Mouse (Mus musculus): ENCODE measurements around the gene Zbtb39. TPM values are rescaled to one million over a fixed set of nuclear protein-coding genes. Genes with fewer than 3 reads are reported as not detected.

Gene Zbtb39
- total and polyA plus RNA-seq, 3 experiments: 3.6 to 17.2 (median 4.0) TPM

Other genes with a start within 250 kb of the Zbtb39 start
- gene Stac3, start 237.9 kb upstream of the Zbtb39 start, total RNA-seq (2014; fragmentation: Nextera tagmentation): 1.2 TPM in 1 of 2 replicates, not detected in the other
- 0.60 and 0.93 TPM in 2 replicates for gene Stac3, start 237.9 kb upstream of the Zbtb39 start, total RNA-seq (2017)
- 0.07 and 0.17 TPM in 2 replicates for gene Stac3, start 237.9 kb upstream of the Zbtb39 start, polyA plus RNA-seq (2012)
- gene Ndufa4l2, start 224.6 kb upstream of the Zbtb39 start, total RNA-seq (2014; fragmentation: Nextera tagmentation): 976 and 1,076 TPM in 2 replicates
- gene Ndufa4l2, start 224.6 kb upstream of the Zbtb39 start, total RNA-seq (2017): 238 and 262 TPM in 2 replicates
- gene Ndufa4l2, start 224.6 kb upstream of the Zbtb39 start, polyA plus RNA-seq (2012): 1,245 and 1,719 TPM in 2 replicates
- 338 and 343 TPM in 2 replicates for gene Shmt2, start 217.1 kb upstream of the Zbtb39 start, total RNA-seq (2014; fragmentation: Nextera tagmentation)
- gene Shmt2, start 217.1 kb upstream of the Zbtb39 start, total RNA-seq (2017): 238 and 271 TPM in 2 replicates
- 622 and 702 TPM in 2 replicates for gene Shmt2, start 217.1 kb upstream of the Zbtb39 start, polyA plus RNA-seq (2012)
- gene Nxph4, start 205.0 kb upstream of the Zbtb39 start, total RNA-seq (2014; fragmentation: Nextera tagmentation): not detected in 2 replicates
- 0.06 and 0.11 TPM in 2 replicates for gene Nxph4, start 205.0 kb upstream of the Zbtb39 start, total RNA-seq (2017)
- gene Nxph4, start 205.0 kb upstream of the Zbtb39 start, polyA plus RNA-seq (2012): 0.22 and 0.40 TPM in 2 replicates
- 0.30 TPM in 1 of 2 replicates, not detected in the other for gene Lrp1, start 118.4 kb upstream of the Zbtb39 start, total RNA-seq (2014; fragmentation: Nextera tagmentation)
- 0.06 and 0.27 TPM in 2 replicates for gene Lrp1, start 118.4 kb upstream of the Zbtb39 start, total RNA-seq (2017)
- 0.67 and 0.86 TPM in 2 replicates for gene Lrp1, start 118.4 kb upstream of the Zbtb39 start, polyA plus RNA-seq (2012)
- gene Stat6, start 96.6 kb upstream of the Zbtb39 start, total RNA-seq (2014; fragmentation: Nextera tagmentation): 44.0 and 55.0 TPM in 2 replicates
- gene Stat6, start 96.6 kb upstream of the Zbtb39 start, total RNA-seq (2017): 84.0 and 90.5 TPM in 2 replicates
- 65.5 and 69.5 TPM in 2 replicates for gene Stat6, start 96.6 kb upstream of the Zbtb39 start, polyA plus RNA-seq (2012)
- 41.9 and 57.6 TPM in 2 replicates for gene Nemp1, start 72.6 kb upstream of the Zbtb39 start, total RNA-seq (2014; fragmentation: Nextera tagmentation)
- 36.2 and 40.4 TPM in 2 replicates for gene Nemp1, start 72.6 kb upstream of the Zbtb39 start, total RNA-seq (2017)
- gene Nemp1, start 72.6 kb upstream of the Zbtb39 start, polyA plus RNA-seq (2012): 5.5 and 5.6 TPM in 2 replicates
- 28.6 and 31.6 TPM in 2 replicates for gene Nab2, start 71.0 kb upstream of the Zbtb39 start, total RNA-seq (2014; fragmentation: Nextera tagmentation)
- gene Nab2, start 71.0 kb upstream of the Zbtb39 start, total RNA-seq (2017): 41.0 and 41.8 TPM in 2 replicates
- 92.3 and 106 TPM in 2 replicates for gene Nab2, start 71.0 kb upstream of the Zbtb39 start, polyA plus RNA-seq (2012)
- gene Myo1a, start 34.4 kb upstream of the Zbtb39 start, total RNA-seq (2014; fragmentation: Nextera tagmentation): 0.23 and 3.1 TPM in 2 replicates
- gene Myo1a, start 34.4 kb upstream of the Zbtb39 start, total RNA-seq (2017): 0.16 and 0.23 TPM in 2 replicates
- gene Myo1a, start 34.4 kb upstream of the Zbtb39 start, polyA plus RNA-seq (2012): 0.09 TPM in 1 of 2 replicates, not detected in the other
- not detected in 2 replicates for gene Tac2, start 15.1 kb upstream of the Zbtb39 start, total RNA-seq (2014; fragmentation: Nextera tagmentation)
- gene Tac2, start 15.1 kb upstream of the Zbtb39 start, total RNA-seq (2017): not detected in 2 replicates
- not detected in 2 replicates for gene Tac2, start 15.1 kb upstream of the Zbtb39 start, polyA plus RNA-seq (2012)
- not detected in 2 replicates for gene Gpr182, start 12.2 kb downstream of the Zbtb39 start, total RNA-seq (2014; fragmentation: Nextera tagmentation)
- gene Gpr182, start 12.2 kb downstream of the Zbtb39 start, total RNA-seq (2017): 0.17 TPM in 1 of 2 replicates, not detected in the other
- not detected in 2 replicates for gene Gpr182, start 12.2 kb downstream of the Zbtb39 start, polyA plus RNA-seq (2012)
- 0.30 TPM in 1 of 2 replicates, not detected in the other for gene Rdh1, start 20.2 kb downstream of the Zbtb39 start, total RNA-seq (2014; fragmentation: Nextera tagmentation)
- gene Rdh1, start 20.2 kb downstream of the Zbtb39 start, total RNA-seq (2017): 0.05 and 0.06 TPM in 2 replicates
- gene Rdh1, start 20.2 kb downstream of the Zbtb39 start, polyA plus RNA-seq (2012): not detected in 2 replicates
- not detected in 2 replicates for gene Rdh16f1, start 20.2 kb downstream of the Zbtb39 start, total RNA-seq (2014; fragmentation: Nextera tagmentation)
- not detected in 2 replicates for gene Rdh16f1, start 20.2 kb downstream of the Zbtb39 start, total RNA-seq (2017)
- gene Rdh16f1, start 20.2 kb downstream of the Zbtb39 start, polyA plus RNA-seq (2012): not detected in 2 replicates
- not detected in 2 replicates for gene Rdh9, start 36.8 kb downstream of the Zbtb39 start, total RNA-seq (2014; fragmentation: Nextera tagmentation)
- 0.16 and 0.29 TPM in 2 replicates for gene Rdh9, start 36.8 kb downstream of the Zbtb39 start, total RNA-seq (2017)
- not detected in 2 replicates for gene Rdh9, start 36.8 kb downstream of the Zbtb39 start, polyA plus RNA-seq (2012)
- gene Rdh16, start 61.6 kb downstream of the Zbtb39 start, total RNA-seq (2014; fragmentation: Nextera tagmentation): not detected in 2 replicates
- 0.06 and 0.16 TPM in 2 replicates for gene Rdh16, start 61.6 kb downstream of the Zbtb39 start, total RNA-seq (2017)
- not detected in 2 replicates for gene Rdh16, start 61.6 kb downstream of the Zbtb39 start, polyA plus RNA-seq (2012)
- not detected in 2 replicates for gene Rdh19, start 110.4 kb downstream of the Zbtb39 start, total RNA-seq (2014; fragmentation: Nextera tagmentation)
- gene Rdh19, start 110.4 kb downstream of the Zbtb39 start, total RNA-seq (2017): 0.11 TPM in 1 of 2 replicates, not detected in the other
- gene Rdh19, start 110.4 kb downstream of the Zbtb39 start, polyA plus RNA-seq (2012): not detected in 2 replicates
- 0.97 TPM in 1 of 2 replicates, not detected in the other for gene Rdh16f2, start 126.9 kb downstream of the Zbtb39 start, total RNA-seq (2014; fragmentation: Nextera tagmentation)
- 0.23 and 0.87 TPM in 2 replicates for gene Rdh16f2, start 126.9 kb downstream of the Zbtb39 start, total RNA-seq (2017)
- 0.07 TPM in 1 of 2 replicates, not detected in the other for gene Rdh16f2, start 126.9 kb downstream of the Zbtb39 start, polyA plus RNA-seq (2012)
- gene Rdh7, start 149.3 kb downstream of the Zbtb39 start, total RNA-seq (2014; fragmentation: Nextera tagmentation): not detected in 2 replicates
- not detected in 2 replicates for gene Rdh7, start 149.3 kb downstream of the Zbtb39 start, total RNA-seq (2017)
- gene Rdh7, start 149.3 kb downstream of the Zbtb39 start, polyA plus RNA-seq (2012): not detected in 2 replicates
- not detected in 2 replicates for gene Sdr9c7, start 159.0 kb downstream of the Zbtb39 start, total RNA-seq (2014; fragmentation: Nextera tagmentation)
- gene Sdr9c7, start 159.0 kb downstream of the Zbtb39 start, total RNA-seq (2017): 0.05 TPM in 1 of 2 replicates, not detected in the other
- not detected in 2 replicates for gene Sdr9c7, start 159.0 kb downstream of the Zbtb39 start, polyA plus RNA-seq (2012)

Data from G1E (cell line).